17 mouse cellular contexts compared by ENCODE assay signal in the genomic region with DNA sequence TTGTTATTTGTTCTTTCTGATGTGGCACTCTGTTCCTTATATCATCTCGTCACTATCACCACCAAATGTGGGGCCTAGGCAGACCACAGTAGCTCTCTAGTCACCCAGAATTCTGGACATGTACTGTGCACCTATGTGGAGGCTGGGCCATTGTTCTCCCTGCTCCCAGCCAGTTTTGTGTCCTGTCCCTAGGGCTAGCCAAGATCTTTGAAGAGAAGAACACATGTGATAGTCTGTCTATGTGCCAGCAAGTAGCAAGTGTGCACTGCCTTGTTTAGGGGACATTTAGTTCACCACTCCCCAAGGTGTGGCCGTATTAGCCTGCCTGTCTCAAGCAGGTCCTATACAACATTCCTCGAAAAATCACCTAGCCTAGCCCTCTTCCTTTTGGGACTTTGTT. TPM values are rescaled to one million over a fixed set of nuclear protein-coding genes. Genes with fewer than 3 reads are reported as not detected.
"Had no signal": no experiment of that assay in that cellular context is flagged by ENCODE, and none has a peak within 500 bp of the region (broad histone marks: within the 10 kb centered on the region; RNA-seq: fewer than 3 reads in every experiment).

No protein-coding gene starts in this region.

- H3K27ac ChIP-seq: liver, embryonic 15.5 days; macrophage; midbrain, embryonic 13.5 days; midbrain, embryonic 15.5 days; neural tube, embryonic 12.5 days; stomach, embryonic 15.5 days; stomach, postnatal 0 days had no signal

- H3K4me3 ChIP-seq: liver, embryonic 15.5 days; megakaryocyte, embryonic 14.5 days; midbrain, embryonic 13.5 days; midbrain, embryonic 15.5 days; neural tube, embryonic 12.5 days; stomach, embryonic 15.5 days had no signal

- H3K27me3 ChIP-seq: liver, embryonic 15.5 days; megakaryocyte, embryonic 14.5 days; midbrain, embryonic 13.5 days; midbrain, embryonic 15.5 days; neural tube, embryonic 12.5 days; stomach, embryonic 15.5 days had no signal

- H3K9ac ChIP-seq: liver, embryonic 15.5 days; liver, postnatal 0 days; lung, embryonic 14.5 days; midbrain, embryonic 13.5 days; midbrain, embryonic 15.5 days; neural tube, embryonic 12.5 days; stomach, embryonic 15.5 days had no signal

- DNase-seq: liver, postnatal 0 days; lung, embryonic 14.5 days; lung, postnatal 14 days; lung, postnatal 36 days; right cerebral cortex, postnatal 14 days; thymus, adult 2 months; thymus, postnatal 25 days; thymus, postnatal 4 days had no signal

- H3K4me1 ChIP-seq: liver, embryonic 15.5 days; midbrain, embryonic 13.5 days; midbrain, embryonic 15.5 days; neural tube, embryonic 12.5 days; stomach, embryonic 15.5 days had no signal

RNA-seq across cellular contexts. Expression of gene Pld6, which starts 38.4 kb away (rescaled TPM):
- total RNA-seq: monocyte, adult 5-6 weeks had no signal
- polyA plus RNA-seq: macrophage had no signal
